Mouse (Mus musculus) neural tube, embryonic 12.5 days (tissue): ENCODE measurements around the gene Fasn. TPM values are rescaled to one million over a fixed set of nuclear protein-coding genes. Genes with fewer than 3 reads are reported as not detected.

Source experiments
- ATAC-seq: fragments of 200-750 bp; cut with Nextera tagmentation; 2 replicates; pipeline ENCODE4 v1.8.0; 2017; ENCODE audit warnings: low read depth, mild to moderate bottlenecking, moderate TSS enrichment, moderate library complexity; ENCODE audit not compliant: low FRiP score
- H3K27ac ChIP-seq: fragments of 300-500 bp; sonication (generic); 2 replicates; pipeline ENCODE4 v1.5.1; 2016
- H3K27me3 ChIP-seq: fragments of 300-500 bp; sonication (generic); replicated peaks from 2 replicates; pipeline ENCODE4 v1.6.1; 2016; ENCODE audit warnings: mild to moderate bottlenecking
- H3K36me3 ChIP-seq: fragments of 300-500 bp; sonication (generic); 2 replicates; pipeline ENCODE4 v1.6.1; 2016; ENCODE audit warnings: mild to moderate bottlenecking
- H3K4me1 ChIP-seq: fragments of 300-500 bp; sonication (generic); 2 replicates; pipeline ENCODE4 v1.6.1; 2016
- H3K4me2 ChIP-seq: fragments of 300-500 bp; sonication (generic); replicated peaks from 2 replicates; pipeline ENCODE4 v1.6.1; 2016; ENCODE audit warnings: mild to moderate bottlenecking
- H3K4me3 ChIP-seq: fragments of 300-500 bp; sonication (generic); 2 replicates; pipeline ENCODE4 v1.5.1; 2016
- H3K9ac ChIP-seq: fragments of 300-500 bp; sonication (generic); 2 replicates; pipeline ENCODE4 v1.6.1; 2016; ENCODE audit warnings: mild to moderate bottlenecking
- H3K9me3 ChIP-seq: fragments of 300-500 bp; sonication (generic); 2 replicates; pipeline ENCODE4 v1.6.1; 2016; ENCODE audit warnings: mild to moderate bottlenecking
- WGBS: fragments of 180-500 bp; shearing (Covaris S2); methylation state at CpG from one replicate; pipeline ENCODE4 v1.1.7; 2016; 5-methylcytosine and 5-hydroxymethylcytosine counted together
- polyA plus RNA-seq: library from polyadenylated mRNA; unstranded; fragments of >200 nt; fragmentation: Nextera tagmentation; extraction: Ambion mirVana; gene quantifications from 2 replicates; pipeline ENCODE4 v1.2.1, GENCODE M21; 2016

Gene Fasn
- polyA plus RNA-seq, 1 experiment from 2014 or later: 102 TPM

- H3K9ac ChIP-seq: no peak overlapping the region
- no peak overlapping the region for H3K27ac ChIP-seq
- H3K27me3 ChIP-seq: no peaks in the 10 kb centered on the region
- no peaks in the 10 kb centered on the region for H3K9me3 ChIP-seq
- no peak for ATAC-seq
- H3K36me3 ChIP-seq: peaks cover 54% of the 10 kb centered on the region
- WGBS: 65% methylated on average over 7 of the region's 7 CpGs
- H3K4me1 ChIP-seq: no peaks in the 10 kb centered on the region
- H3K4me3 ChIP-seq: no peak overlapping the region
- no peak overlapping the region for H3K4me2 ChIP-seq
These were observed 18.7 kb downstream of the Fasn start for GRCm38 (mm10) chr11:120805375-120806298.

GRCm38 (mm10) chr11:120804769-120805168 lies 19.6 kb downstream of the Fasn start:
- Histone ChIP-seq H3K4me2 (no peak overlapping the region), H3K36me3 (peaks cover 45% of the 10 kb centered on the region)
- 74% methylated on average over 4 of the region's 4 CpGs for WGBS

GRCm38 (mm10) chr11:120804274-120804673 lies 20.1 kb downstream of the Fasn start:
- ATAC-seq: no peak
- no peak overlapping the region for H3K9ac ChIP-seq
- no peak overlapping the region for H3K4me2 ChIP-seq
- no peaks in the 10 kb centered on the region for H3K27me3 ChIP-seq
- H3K4me1 ChIP-seq: 0 out of 2 replicates have a peak, but pooled peaks cover 6% of the 10 kb centered on the region
- H3K4me3 ChIP-seq: no peak overlapping the region
- 80% methylated on average over 7 of the region's 7 CpGs for WGBS
- no peaks in the 10 kb centered on the region for H3K9me3 ChIP-seq
- no peak overlapping the region for H3K27ac ChIP-seq
- peaks cover 40% of the 10 kb centered on the region for H3K36me3 ChIP-seq

More at GRCm38 (mm10) chr11:120804769-120805168, 19.6 kb downstream of the Fasn start:
- ATAC-seq: no peak
- no peak overlapping the region for H3K9ac ChIP-seq
- 0 out of 2 replicates have a peak, but pooled peaks cover 6% of the 10 kb centered on the region for H3K4me1 ChIP-seq
- H3K27ac ChIP-seq: no peak overlapping the region
- H3K27me3 ChIP-seq: no peaks in the 10 kb centered on the region
- no peak overlapping the region for H3K4me3 ChIP-seq
- no peaks in the 10 kb centered on the region for H3K9me3 ChIP-seq

- Histone ChIP-seq H3K27me3 (no peaks in the 10 kb centered on the region), H3K9ac (0 out of 2 replicates have a peak overlapping the region, but pooled peaks have one; percentile 8), H3K36me3 (0 out of 2 replicates have a peak, but pooled peaks cover under 1% of the 10 kb centered on the region), H3K4me2 (peak overlapping the region; percentile 37), H3K9me3 (no peaks in the 10 kb centered on the region), H3K4me1 (peaks cover 12% of the 10 kb centered on the region), H3K4me3 (peak overlapping the region; percentile 1; the same call in 1 of the 2 replicates), H3K27ac (no peak overlapping the region)
- WGBS: 13% methylated on average over 10 of the region's 10 CpGs
- ATAC-seq: peak; percentile 25; the same call in 1 of the 2 replicates
These were observed 24.1 kb downstream of the Fasn start for GRCm38 (mm10) chr11:120800061-120800904.

- 80% methylated on average over 6 of the region's 6 CpGs for WGBS
- Histone ChIP-seq H3K4me1 (peaks cover 21% of the 10 kb centered on the region), H3K27ac (no peak overlapping the region), H3K36me3 (peaks cover 3% of the 10 kb centered on the region; the same call in 1 of the 2 replicates), H3K9ac (no peak overlapping the region), H3K9me3 (no peaks in the 10 kb centered on the region), H3K27me3 (no peaks in the 10 kb centered on the region), H3K4me2 (0 out of 2 replicates have a peak overlapping the region, but pooled peaks have one; percentile 37), H3K4me3 (no peak overlapping the region)
- no peak for ATAC-seq
These were observed 24.9 kb downstream of the Fasn start for GRCm38 (mm10) chr11:120799316-120799890.

GRCm38 (mm10) chr11:120798244-120798643 lies 26.1 kb downstream of the Fasn start:
- WGBS: 91% methylated on average over 3 of the region's 3 CpGs
- ATAC-seq: no peak
- Histone ChIP-seq H3K9ac (no peak overlapping the region), H3K27ac (no peak overlapping the region), H3K9me3 (no peaks in the 10 kb centered on the region), H3K4me2 (no peak overlapping the region), H3K27me3 (no peaks in the 10 kb centered on the region), H3K36me3 (peaks cover 13% of the 10 kb centered on the region; the same call in 1 of the 2 replicates), H3K4me3 (no peak overlapping the region), H3K4me1 (peaks cover 21% of the 10 kb centered on the region)

- Histone ChIP-seq H3K4me3 (no peak overlapping the region; the same call in 1 of the 2 replicates), H3K36me3 (peaks cover 29% of the 10 kb centered on the region), H3K9ac (peak overlapping the region; percentile 30), H3K4me2 (peak overlapping the region; percentile 97), H3K27ac (peak overlapping the region; percentile 64; the same call in 1 of the 2 replicates), H3K27me3 (no peaks in the 10 kb centered on the region), H3K4me1 (peaks cover 21% of the 10 kb centered on the region), H3K9me3 (no peaks in the 10 kb centered on the region)
- WGBS: 27% methylated on average over 8 of the region's 8 CpGs
- peak; percentile 22; the same call in 1 of the 2 replicates for ATAC-seq
These were observed 27.8 kb downstream of the Fasn start for GRCm38 (mm10) chr11:120796614-120796946.

- H3K9me3 ChIP-seq: no peaks in the 10 kb centered on the region
- peak within 1 kb of the TSS; percentile 89 for H3K9ac ChIP-seq
- H3K27me3 ChIP-seq: no peaks in the 10 kb centered on the region
- 2% methylated on average over 59 of the region's 59 CpGs for WGBS
- H3K36me3 ChIP-seq: peaks cover 35% of the 10 kb centered on the region
- peaks cover 21% of the 10 kb centered on the region for H3K4me1 ChIP-seq
- peak; percentile 79 for ATAC-seq
- H3K4me3 ChIP-seq: peak within 1 kb of the TSS; percentile 97
- peak within 1 kb of the TSS; percentile 64; the same call in 1 of the 2 replicates for H3K27ac ChIP-seq
- H3K4me2 ChIP-seq: peak within 1 kb of the TSS; percentile 97
These were observed 28.4 kb downstream of the Fasn start, which contains the start of gene Dus1l for GRCm38 (mm10) chr11:120795756-120796613. Dus1l (minus strand) TSS chr11:120796403.

GRCm38 (mm10) chr11:120792652-120793051 lies 31.7 kb downstream of the Fasn start:
- H3K4me2 ChIP-seq: no peak overlapping the region
- WGBS: 88% methylated on average over 9 of the region's 9 CpGs
- no peak overlapping the region for H3K9ac ChIP-seq
- no peaks in the 10 kb centered on the region for H3K9me3 ChIP-seq
- H3K4me3 ChIP-seq: no peak overlapping the region
- no peak for ATAC-seq
- peaks cover 66% of the 10 kb centered on the region for H3K36me3 ChIP-seq
- H3K27ac ChIP-seq: no peak overlapping the region
- no peaks in the 10 kb centered on the region for H3K27me3 ChIP-seq
- peaks cover 15% of the 10 kb centered on the region for H3K4me1 ChIP-seq

- no peak for ATAC-seq
- Histone ChIP-seq H3K9me3 (no peaks in the 10 kb centered on the region), H3K4me3 (no peak overlapping the region), H3K36me3 (peaks cover 89% of the 10 kb centered on the region), H3K4me2 (no peak overlapping the region), H3K27ac (no peak overlapping the region), H3K4me1 (peaks cover 12% of the 10 kb centered on the region), H3K27me3 (no peaks in the 10 kb centered on the region), H3K9ac (no peak overlapping the region)
- WGBS: 82% methylated on average over 3 of the region's 3 CpGs
These were observed 34.5 kb downstream of the Fasn start for GRCm38 (mm10) chr11:120789810-120790209.

- no peak overlapping the region for H3K9ac ChIP-seq
- ATAC-seq: no peak
- no peak overlapping the region for H3K4me2 ChIP-seq
- H3K27me3 ChIP-seq: no peaks in the 10 kb centered on the region
- H3K4me1 ChIP-seq: peaks cover 10% of the 10 kb centered on the region
- WGBS: 91% methylated on average over 4 of the region's 4 CpGs
- no peaks in the 10 kb centered on the region for H3K9me3 ChIP-seq
- no peak overlapping the region for H3K27ac ChIP-seq
- no peak overlapping the region for H3K4me3 ChIP-seq
- peaks cover 85% of the 10 kb centered on the region for H3K36me3 ChIP-seq
These were observed 35.0 kb downstream of the Fasn start for GRCm38 (mm10) chr11:120789355-120789754.
